Mouse (Mus musculus) embryonic fibroblast, embryonic 13.5 days (primary cell): ENCODE measurements around the gene Cdh13.

Source experiments
- CTCF ChIP-seq: IDR thresholded peaks from 2 replicates; pipeline ENCODE4 v1.5.1; 2011; ENCODE audit warnings: mild to moderate bottlenecking, control low read depth, low read length, moderate library complexity, borderline replicate concordance; ENCODE audit not compliant: insufficient read depth
- POLR2A ChIP-seq: IDR thresholded peaks from 2 replicates; pipeline ENCODE4 v1.6.1; 2011; ENCODE audit warnings: low read depth, mild to moderate bottlenecking, control low read depth, low read length, moderate library complexity

- TF ChIP-seq POLR2A (no peak), CTCF (no peak)
These were observed 1011.9 kb downstream of the Cdh13 start for GRCm38 (mm10) chr8:119295477-119295876.
